Mouse (Mus musculus) G1E-ER4 (cell line): Measurements from ENCODE around the gene Osm. TPM values are rescaled to one million over a fixed set of nuclear protein-coding genes. Genes with fewer than 3 reads are reported as not detected.

Source experiments
- GATA1 ChIP-seq: IDR thresholded peaks from one replicate; pipeline ENCODE4 v1.8.0; 2012; ENCODE audit warnings: low read length, inconsistent platforms
- polyA plus RNA-seq: library from polyadenylated mRNA; stranded (reverse); fragments of >175 nt; gene quantifications from 2 replicates; pipeline ENCODE4 v1.2.3, GENCODE M21; 2012

The Osm gene
- polyA plus RNA-seq, 1 experiment: 3.3 TPM

DNA sequence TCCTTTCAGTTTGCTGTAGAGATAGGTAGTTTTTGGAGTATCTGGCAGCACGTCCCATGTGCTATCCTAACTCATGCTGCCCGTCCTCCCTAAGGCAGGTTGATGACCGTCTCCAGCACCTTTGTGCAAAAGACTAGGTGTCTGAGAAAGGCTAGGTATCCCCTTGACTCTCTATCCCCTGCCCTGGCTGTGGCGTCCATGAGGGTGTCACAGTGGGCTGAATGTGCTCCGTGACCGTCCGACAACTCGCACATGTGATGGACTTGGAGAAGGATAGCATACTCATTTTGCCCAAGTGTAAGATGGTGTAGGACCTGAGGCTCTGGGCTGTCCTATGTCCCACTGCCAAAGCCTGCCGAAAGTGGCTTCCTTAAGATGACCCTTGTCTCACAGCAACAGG lies 28.6 kb upstream of the Osm start:
- TF ChIP-seq GATA1: no peak

DNA sequence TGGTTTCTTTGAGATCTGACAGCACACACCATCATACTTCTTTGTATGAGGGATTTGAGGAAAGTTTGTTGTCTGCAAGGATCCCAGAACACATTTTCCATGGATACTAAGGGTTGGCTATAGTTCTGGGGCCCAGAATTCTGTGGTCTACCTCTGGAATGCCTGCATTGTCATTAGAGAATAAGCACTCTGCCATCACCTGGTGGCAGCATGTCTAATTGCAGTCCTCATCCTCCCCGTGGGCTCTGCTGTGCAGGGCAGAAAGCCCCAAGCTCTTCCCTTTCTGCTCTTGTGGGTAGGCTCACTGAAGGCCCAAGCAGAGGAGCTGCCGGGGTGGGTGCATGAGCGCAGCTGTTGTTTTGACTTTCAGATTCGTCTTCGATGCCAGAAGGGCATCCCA lies 26.7 kb upstream of the Osm start:
- TF ChIP-seq GATA1: no peak

DNA sequence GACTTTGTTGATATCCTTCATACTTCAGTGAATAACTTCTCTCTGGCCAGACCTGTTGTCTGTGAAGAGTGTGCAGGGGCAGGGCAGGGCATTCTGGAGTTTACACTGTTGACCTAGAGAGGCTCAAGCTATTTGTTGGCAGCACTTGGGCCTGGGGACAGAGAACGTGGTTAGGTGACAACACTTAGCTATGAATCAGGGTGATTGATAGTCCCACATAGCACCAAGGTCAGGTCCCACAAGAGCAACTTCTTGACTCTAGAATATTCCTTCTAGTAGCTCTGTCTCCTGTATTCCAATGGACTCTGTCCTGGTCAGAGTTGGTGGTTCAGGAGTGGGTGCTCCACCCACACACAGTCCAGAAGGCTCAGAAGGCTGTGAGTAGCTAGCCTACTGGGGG lies 25.4 kb upstream of the Osm start:
- no peak for TF ChIP-seq GATA1

DNA sequence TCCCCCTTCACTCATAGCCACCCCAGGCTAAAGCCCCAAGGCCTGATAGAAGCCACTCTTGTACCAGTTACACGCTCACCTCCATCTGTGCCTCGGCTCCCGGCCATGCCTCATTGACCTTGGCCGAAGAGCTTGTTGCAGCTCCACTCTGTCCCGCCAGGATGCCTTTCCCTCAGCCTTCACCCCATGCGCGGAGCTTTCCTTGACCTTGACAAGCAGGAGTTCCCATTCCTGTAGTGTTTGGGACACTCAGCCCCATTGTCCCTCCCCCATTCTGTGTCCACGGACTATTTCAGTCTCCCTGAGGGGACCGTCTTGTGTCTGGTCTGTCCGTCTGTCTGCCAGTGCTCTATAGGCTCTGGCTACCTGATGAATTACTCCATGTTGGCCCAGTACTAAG lies 23.1 kb upstream of the Osm start:
- TF ChIP-seq GATA1: no peak

DNA sequence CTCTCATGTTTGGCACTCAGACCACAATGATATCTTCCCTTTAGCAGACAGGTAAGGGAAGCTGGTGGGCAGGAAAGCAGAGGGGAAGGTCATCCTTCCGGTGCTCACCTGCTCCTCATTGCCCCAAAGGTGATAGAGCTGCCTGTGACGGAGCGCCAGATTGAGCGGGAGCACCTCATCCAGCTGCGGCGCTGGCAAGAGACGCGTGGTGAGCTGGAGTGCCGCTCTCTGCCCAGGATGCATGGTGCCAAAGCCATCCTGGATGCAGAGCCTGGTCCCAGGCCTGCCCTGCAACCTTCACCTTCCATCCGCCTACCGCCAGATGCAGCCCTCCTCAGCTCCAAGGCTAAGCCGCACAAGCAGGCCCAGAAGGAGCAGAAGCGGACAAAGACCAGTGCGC lies 21.6 kb upstream of the Osm start:
- TF ChIP-seq GATA1: no peak

DNA sequence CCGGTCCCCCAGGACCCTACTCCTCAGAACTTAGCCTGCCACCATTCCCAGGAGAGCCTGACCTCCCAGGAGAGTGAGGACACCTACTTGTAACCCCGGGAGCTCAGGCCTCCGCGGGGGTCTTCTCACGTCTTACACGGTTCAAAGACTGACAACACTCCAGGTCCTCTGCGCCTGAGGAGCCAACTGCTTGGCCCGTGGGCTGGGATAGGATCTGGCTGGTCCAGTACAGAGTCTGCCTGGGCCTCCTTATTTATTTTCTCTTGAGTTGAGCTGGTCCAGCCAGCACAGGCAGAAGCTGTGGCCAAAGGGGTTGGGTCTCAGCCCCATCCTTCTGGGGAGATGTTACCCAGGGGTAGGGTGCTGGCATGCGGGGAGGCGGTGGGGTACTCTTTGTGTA lies 21.2 kb upstream of the Osm start:
- no peak for TF ChIP-seq GATA1

DNA sequence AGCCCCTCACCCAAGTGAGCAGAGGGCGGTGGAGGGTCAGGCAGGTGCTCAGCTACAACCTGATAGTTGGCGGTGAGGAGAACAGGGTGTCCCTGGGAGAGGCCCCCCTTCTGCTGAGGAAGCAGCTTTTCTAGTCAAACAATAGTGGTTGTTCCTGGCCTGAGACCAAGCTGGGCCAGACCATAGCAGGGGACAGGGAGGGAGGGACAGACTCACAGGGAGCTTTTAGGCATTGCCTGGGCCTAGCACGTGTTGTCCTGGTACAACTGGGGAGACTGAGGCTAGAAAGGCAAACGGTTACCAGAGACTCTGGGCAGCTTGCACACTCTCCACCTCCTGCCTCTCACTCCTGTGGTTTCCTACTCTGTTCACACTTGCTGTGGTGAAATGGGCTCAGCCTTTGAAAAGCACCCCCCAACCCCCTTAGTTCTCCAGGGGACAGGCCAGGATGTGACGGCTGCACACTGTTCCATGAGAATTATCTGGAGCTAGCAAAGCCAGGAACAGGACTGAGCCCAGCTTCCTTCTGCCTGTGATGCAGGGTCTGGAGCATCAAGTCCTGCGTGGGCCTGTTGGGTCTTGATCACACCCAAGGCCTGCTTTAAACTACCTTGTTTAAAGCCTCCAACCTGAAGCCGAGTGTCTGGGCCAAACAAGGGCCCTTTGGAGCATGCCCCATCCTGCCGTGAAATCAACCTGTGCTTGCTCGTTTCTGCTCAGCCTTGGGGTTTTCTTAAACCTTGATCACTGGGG lies 19.8 kb upstream of the Osm start:
- TF ChIP-seq GATA1: no peak

DNA sequence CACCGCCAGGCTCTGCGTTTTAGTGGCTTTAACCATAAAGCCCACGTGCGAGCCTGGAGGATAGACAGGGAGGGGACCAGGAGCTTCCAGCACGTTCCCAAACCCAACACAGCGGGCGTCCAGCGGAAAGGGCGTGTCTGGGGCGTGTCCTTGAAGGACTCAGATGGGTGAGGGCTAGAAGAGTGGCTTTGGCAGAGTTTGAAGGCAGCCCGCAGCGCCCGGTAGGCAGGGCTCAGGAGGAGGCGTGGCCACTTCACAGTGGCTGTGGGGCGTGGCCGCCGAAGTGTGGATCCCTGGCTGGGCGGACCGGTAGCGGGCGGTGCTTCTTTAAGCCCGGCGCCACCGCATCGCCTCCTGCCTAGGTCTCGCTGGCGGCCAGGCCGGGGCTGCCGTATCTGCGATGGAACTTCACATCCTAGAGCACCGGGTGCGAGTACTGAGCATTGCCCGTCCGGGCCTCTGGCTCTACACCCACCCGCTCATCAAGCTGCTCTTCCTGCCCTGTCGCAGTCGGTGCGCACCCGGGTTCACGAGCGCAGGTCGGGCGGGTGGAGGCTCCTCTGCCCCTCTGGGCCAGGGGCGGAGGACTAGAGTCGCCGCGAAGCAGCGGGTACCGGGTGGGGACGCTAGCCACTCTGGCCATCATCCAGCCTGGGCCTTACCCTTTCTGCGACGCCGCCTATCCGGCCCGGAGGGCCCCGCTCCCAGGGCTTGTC lies 18.1 kb upstream of the Osm start, which contains the start of gene Castor1:
Gene Castor1 (plus strand): TSS at position 312 of the 716 bp plus-strand sequence.
- TF ChIP-seq GATA1: no peak

DNA sequence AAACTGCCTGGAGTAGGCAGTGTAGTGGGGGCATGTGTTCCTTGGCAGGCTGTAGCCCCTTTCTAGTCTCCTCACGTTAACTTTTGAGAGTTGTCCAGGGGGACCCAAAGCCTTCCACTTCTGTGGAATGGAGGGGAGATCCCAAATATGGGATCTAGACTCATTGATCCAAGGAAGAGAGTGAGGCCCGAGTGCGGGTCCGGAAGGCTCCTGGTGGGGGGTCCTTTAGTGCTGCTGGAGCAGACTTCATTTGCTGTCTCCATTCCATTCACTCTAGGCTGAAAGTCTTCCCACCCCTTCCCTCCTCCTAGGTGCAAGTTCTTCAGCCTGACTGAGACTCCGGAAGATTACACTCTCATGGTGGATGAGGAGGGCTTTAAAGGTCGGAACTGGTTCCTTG lies 17.6 kb upstream of the Osm start:
- TF ChIP-seq GATA1: no peak

DNA sequence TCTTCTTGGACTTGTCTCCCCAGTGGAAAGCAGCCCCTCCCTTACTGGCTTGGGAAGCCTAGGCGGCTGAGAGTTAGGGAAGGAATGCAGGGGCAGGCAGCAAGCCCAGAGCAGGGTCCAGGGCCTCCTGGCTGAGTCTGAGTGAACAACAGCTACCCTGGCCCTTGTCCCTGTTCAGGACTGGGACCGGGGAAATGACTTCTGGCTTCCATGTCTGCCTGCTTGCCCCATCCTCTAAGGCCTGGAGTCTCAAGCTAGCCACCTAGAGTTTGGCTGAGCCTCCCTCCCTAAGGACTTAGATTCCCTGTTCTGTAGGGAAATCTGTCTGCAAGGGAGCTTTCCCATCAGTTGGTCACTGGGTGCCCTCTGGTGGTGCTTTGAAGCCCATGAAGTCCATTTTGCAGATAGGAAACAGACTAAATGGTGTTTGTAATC lies 16.9 kb upstream of the Osm start:
- TF ChIP-seq GATA1: no peak

DNA sequence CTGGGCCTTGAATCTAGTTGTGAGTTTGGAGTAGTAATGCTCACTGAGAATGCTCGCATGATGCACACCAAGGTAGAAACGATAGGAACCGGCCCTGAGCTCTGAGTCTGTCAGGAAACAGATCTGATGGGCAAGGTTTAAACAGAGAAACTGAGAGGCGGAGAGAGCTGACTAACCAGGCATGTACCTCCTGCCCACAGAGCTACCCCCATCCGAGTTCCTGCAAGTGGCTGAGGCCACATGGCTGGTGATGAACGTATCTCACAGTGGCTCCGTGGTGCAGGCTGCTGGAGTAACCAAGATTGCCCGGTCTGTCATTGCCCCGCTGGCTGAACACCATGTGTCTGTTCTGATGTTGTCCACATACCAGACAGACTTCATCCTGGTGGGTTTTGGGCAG lies 16.3 kb upstream of the Osm start:
- TF ChIP-seq GATA1: no peak

DNA sequence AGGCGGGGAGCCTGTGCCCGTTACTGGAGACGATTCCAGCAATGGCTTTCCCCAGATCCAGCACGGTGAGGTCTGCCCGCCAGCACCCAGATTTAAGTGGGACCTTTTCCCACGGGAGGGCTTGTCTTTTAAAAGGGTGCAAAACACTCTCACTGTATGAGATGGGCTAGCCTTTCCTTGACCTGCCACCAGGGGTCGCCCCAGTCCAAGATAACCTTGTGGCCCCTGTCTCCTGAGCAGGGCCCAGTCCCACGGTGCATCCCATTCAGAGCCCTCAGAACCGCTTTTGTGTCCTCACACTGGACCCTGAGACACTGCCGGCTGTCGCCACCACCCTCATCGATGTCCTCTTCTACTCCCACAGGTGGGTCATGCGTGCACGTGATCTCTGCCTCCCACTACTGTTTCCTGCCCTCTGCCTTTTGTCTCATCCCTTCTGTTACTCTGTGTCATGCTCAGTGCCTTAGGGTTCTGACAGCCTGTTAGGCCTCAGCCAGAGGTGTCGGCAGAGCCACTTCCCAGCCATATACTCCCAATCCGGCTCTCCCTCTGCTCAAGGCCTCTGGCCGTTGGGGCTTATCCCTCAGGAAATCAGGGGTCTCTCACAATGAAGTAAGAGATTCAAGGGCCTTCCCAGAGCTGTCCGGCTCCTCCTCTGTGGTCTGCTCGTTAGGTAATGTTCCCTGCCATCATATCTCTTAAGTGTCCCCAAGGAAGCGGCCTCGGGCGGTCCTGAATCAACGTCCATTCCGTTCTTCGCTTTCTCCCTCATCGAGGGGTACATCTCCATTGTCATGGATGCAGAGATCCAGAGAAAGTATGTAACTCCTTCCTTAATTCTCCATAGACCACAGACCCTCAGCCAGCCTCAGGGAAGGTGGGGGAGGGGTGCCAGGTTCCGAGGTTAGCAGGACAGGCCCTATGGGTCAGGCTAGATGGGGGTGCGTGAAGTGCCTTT lies 15.5 kb upstream of the Osm start:
- TF ChIP-seq GATA1: no peak

DNA sequence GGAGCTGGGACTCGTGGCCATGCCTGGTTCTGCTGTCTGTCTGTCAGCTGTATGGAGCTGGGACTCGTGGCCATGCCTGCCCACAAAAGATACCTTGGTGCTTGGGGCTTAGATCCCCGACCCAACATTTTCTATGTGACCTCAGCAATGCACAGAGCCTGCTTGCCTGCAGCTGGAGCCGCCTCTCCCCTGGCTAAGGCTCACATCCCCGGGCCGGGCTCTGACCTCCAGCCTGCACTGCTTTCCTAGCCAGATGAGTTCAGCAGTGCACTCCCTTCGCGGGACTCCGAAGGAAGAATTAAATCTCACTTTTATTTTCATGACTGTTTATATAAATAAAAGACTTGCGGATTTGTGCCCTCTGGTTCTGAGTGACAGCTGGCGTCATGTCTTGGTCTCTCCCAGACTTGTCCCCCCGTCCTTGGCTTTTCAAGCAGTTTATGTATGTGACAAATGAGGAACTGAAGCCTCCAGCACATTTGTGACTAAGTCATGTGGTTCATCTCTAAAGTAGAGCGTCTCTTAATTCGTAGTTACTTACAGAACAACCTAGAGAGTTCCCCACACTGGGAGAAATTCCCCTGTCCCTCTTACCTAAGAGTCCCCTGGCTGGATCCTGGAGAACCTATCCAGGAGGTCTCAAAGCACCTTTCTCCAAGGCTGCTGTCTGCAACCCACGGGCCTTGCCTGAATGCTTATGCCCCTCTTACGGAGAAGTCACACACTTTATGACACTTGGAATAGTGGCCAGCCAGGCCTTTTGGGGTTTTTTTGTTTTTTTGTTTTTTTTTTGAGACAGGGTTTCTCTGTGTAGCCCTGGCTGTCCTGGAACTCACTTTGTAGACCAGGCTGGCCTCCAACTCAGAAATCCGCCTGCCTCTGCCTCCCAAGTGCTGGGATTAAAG lies 13.9 kb upstream of the Osm start:
- TF ChIP-seq GATA1: no peak

DNA sequence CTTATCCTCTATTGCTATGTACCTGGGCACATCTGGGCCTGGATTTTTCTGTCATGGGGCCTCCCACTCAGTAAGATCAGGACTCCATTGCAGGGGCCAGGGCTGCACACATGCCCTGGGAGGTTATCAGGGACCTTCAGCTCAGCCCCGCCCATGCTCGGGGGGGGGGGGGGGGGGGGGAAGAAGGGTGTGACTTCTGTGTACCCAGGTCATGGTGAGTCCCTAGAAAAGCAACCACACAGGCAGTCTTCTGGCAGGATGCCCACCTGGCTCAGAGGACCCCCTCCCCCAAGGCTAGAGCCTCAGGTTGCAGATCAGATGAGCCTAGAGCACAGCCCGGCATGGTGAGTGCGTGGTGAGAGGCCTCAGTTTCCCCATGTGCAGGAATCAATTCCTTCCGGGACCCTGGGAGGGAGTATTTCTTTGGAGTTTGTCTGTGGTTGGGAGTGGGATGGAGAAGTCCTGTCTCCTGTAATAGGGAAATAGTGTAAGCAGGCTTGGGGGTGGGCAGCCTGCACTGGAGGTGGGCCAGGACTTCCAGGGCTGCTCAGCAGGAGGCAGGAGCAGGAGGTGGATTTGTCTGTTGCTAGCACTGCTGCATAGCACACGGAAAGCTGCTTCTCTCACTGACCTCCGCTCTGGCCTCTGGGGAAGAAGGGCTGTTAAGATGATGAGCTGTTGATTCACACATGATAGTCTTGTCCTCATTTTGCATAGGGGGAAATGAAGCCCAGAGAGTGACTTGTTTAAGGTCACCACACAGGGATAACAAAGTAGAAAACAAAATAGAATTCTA lies 12.6 kb upstream of the Osm start:
- no peak for TF ChIP-seq GATA1

DNA sequence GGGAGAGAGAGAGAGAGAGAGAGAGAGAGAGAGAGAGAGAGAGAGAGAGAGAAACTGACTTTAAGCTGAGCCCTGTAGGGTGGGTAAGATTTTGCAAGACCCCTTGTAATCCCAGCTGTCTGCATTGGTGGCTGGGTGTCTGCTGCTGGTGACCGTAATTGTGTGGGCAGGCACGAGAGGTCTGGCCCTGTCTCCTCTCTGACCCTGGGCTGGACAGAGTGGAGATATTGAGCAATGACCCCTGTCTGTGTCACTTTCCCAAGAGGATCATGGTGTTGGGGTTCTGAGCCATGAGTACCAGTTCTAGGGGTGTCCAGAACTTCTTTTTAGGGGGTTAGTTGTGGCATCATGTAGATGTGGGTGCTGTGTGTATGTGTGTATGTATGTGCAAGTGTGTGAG lies 12.0 kb upstream of the Osm start:
- no peak for TF ChIP-seq GATA1
